Mouse (Mus musculus): Measurements from ENCODE around the gene Cga. TPM values are rescaled to one million over a fixed set of nuclear protein-coding genes. Genes with fewer than 3 reads are reported as not detected.

Cga gene
- polyA plus RNA-seq (2012; rRNA removed), result 0.03 TPM in 1 of 2 replicates, not detected in the other

DNA sequence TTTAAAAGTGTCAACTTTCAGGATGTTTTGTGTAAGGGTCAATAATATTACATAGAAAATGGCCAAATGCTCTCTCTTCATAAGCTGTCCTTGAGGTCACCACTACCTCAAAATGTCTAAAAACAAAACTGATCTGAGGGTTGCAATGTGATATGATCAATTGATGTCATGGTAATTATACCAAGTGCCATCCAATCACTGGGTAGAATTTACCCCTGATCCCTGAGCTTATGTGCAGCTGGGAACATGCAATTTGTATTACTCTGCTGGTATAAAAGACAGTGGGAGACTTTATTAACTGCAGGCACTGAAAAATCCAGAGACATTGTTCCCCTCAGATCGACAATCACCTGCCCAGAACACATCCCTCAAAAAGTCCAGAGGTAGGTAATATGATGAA lies at the start of gene Cga:
Cga (plus strand) TSS at position 301 of the 400 bp plus-strand sequence.

GRCm38 (mm10) chr4:34882818-34883217 lies 10.8 kb upstream of the Cga start, which contains the start of gene Zfp292:
Zfp292 (minus strand) TSS chr4:34882960.

Other genes with a start within 250 kb of the Cga start
- 8.0 and 9.5 TPM in 2 replicates for gene Slc35a1, start 206.3 kb upstream of the Cga start, polyA plus RNA-seq (2012; rRNA removed)
- not detected in 2 replicates for gene Cfap206, start 163.6 kb upstream of the Cga start, polyA plus RNA-seq (2012; rRNA removed)
- not detected in 2 replicates for gene Gm136, start 137.5 kb upstream of the Cga start, polyA plus RNA-seq (2012; rRNA removed)
- gene Smim8, start 115.4 kb upstream of the Cga start, polyA plus RNA-seq (2012; rRNA removed), result 10.0 and 10.7 TPM in 2 replicates
- 2.8 and 3.1 TPM in 2 replicates for gene Zfp292, start 10.8 kb upstream of the Cga start, polyA plus RNA-seq (2012; rRNA removed)

All from liver, embryonic 14 days (tissue).